Mouse (Mus musculus) erythroblast, embryonic 14.5 days (primary cell): ENCODE results near the gene Tmc7. TPM values are rescaled to one million over a fixed set of nuclear protein-coding genes. Genes with fewer than 3 reads are reported as not detected.

Experiments
- H3K27me3 ChIP-seq: 2 replicates; pipeline ENCODE4 v1.6.1; 2012; ENCODE audit warnings: inconsistent platforms; ENCODE audit not compliant: control insufficient read depth
- H3K36me3 ChIP-seq: 2 replicates; pipeline ENCODE4 v1.6.1; 2012; ENCODE audit warnings: mild to moderate bottlenecking, inconsistent platforms; ENCODE audit not compliant: control insufficient read depth
- H3K4me1 ChIP-seq: 2 replicates; pipeline ENCODE4 v1.6.1; 2012; ENCODE audit warnings: inconsistent platforms; ENCODE audit not compliant: control insufficient read depth
- H3K4me3 ChIP-seq: replicated peaks from 2 replicates; pipeline ENCODE3; 2012; ENCODE audit warnings: moderate library complexity, mild to moderate bottlenecking, inconsistent platforms
- H3K9me3 ChIP-seq: 2 replicates; pipeline ENCODE4 v1.6.1; 2012; ENCODE audit warnings: low read length, inconsistent platforms, mixed read lengths; ENCODE audit not compliant: control insufficient read depth
- GATA1 ChIP-seq: IDR thresholded peaks from 2 replicates; pipeline ENCODE4 v1.6.1; 2012; ENCODE audit warnings: low read length, inconsistent platforms, mixed read lengths
- TAL1 ChIP-seq: IDR thresholded peaks from 3 replicates; pipeline ENCODE4 v1.6.1; 2012; ENCODE audit warnings: low read length, inconsistent platforms, mixed read lengths
- polyA plus RNA-seq: library from polyadenylated mRNA; stranded (reverse); fragments of >175 nt; gene quantifications from 2 replicates; pipeline ENCODE4 v1.2.3, GENCODE M21; 2012

Gene Tmc7
- polyA plus RNA-seq, 1 experiment: not detected

DNA sequence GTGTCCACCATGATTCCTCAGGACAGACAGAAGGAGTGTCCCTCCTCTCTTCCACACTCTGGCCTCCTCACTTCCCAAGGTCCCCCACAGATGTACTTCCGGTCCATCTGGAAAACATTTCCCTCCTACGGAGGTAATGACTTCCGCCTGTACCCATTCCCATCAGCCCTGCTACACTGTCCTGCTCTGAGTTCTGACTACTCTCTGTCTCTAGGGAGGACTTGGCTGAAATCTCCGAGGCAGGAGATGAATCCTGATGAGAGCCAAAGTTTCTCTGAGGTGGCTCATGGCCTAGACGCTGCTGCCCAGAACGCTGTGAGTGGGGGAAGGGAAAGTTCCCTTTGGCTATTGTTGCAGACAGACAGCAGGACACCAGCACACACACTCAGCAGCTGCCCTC, 7.6 kb upstream of the Tmc7 start:
- TF ChIP-seq GATA1 (no peak), TAL1 (no peak)
- Histone ChIP-seq H3K4me3 (no peak overlapping the region), H3K36me3 (no peaks in the 10 kb centered on the region), H3K4me1 (peaks cover 3% of the 10 kb centered on the region), H3K27me3 (peaks cover 32% of the 10 kb centered on the region), H3K9me3 (no peaks in the 10 kb centered on the region)

DNA sequence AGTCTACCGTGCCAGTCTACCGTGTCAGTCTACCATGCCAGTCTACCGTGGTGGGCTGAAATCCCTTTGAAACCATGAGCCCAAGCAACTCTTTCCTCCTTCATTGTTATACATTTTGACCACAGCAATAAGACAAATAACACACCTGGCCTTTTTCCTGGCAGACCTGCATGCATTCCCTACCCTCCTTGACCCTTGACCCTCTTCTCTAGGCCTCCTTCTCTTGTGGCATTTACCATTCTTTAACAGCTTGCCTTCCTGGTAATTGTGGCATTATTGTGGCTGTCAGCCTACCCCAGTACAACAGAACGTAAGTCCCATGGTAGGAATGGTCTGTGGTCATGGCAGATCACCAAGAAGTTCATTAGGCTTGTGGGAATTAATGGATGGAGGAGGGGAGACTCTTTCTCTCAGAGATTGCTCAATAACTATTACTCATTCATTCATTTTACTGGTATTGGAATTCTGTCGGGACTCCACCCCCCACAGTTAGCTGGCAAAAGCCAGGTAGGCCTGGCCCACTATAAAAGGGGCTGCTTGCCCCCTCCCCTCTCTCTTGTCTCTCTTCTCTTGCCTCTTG, 6.3 kb upstream of the Tmc7 start:
- peaks cover 3% of the 10 kb centered on the region for H3K4me1 ChIP-seq
- no peaks in the 10 kb centered on the region; the same call in 1 of the 2 replicates for H3K9me3 ChIP-seq
- H3K27me3 ChIP-seq: peaks cover 22% of the 10 kb centered on the region
- H3K36me3 ChIP-seq: no peaks in the 10 kb centered on the region
- H3K4me3 ChIP-seq: no peak overlapping the region
- no peak for TF ChIP-seq GATA1
- TF ChIP-seq TAL1: no peak

DNA sequence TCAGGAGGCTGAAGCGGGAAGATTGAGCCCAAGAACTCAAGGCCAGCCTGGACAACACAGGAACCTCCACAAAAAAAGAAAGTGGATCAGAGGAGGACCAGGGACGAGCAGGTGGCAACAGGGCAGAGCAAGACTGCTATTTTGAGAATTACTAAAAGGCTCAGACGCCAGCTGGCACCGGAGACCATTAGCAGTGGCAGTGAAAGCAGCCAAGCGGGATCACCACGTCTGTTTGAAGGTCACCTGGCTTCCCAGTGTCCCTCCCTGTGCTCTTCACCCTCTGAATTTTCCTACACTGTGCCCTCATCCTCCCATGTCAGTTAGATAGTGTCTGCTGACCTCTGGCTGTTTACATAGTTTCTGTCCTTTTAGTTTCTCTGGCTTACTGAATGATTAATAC, 1.3 kb upstream of the Tmc7 start:
- TF ChIP-seq TAL1: no peak
- no peak for TF ChIP-seq GATA1
- peaks cover 1% of the 10 kb centered on the region; the same call in 1 of the 2 replicates for H3K9me3 ChIP-seq
- H3K4me3 ChIP-seq: no peak overlapping the region

DNA sequence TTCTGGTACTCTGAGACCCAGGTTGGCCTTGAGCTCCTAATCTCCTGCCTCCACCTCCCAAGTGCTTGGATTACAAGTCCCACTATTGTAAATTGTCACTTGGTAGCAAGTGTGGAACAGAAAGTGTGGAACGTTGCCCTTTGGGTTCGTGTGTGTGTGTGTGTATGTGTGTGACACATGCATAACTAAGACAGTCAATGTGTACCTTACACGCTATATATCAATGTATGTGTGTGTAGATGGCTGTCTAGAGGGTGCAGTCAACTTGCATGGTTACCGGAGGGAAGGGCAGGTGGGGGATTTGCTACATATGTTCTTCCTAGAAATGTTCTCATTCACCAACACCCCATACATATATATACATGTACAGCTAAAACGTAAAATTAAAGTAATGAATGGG, 390 bp upstream of the Tmc7 start:
- no peaks in the 10 kb centered on the region for H3K36me3 ChIP-seq
- H3K27me3 ChIP-seq: peaks cover 23% of the 10 kb centered on the region
- H3K4me1 ChIP-seq: peaks cover 8% of the 10 kb centered on the region
- H3K4me3 ChIP-seq: no peak overlapping the region
- H3K9me3 ChIP-seq: peaks cover 5% of the 10 kb centered on the region; the same call in 1 of the 2 replicates
- no peak for TF ChIP-seq TAL1
- TF ChIP-seq GATA1: no peak

More for the DNA sequence above, 1.3 kb upstream of the Tmc7 start:
- H3K27me3 ChIP-seq: peaks cover 23% of the 10 kb centered on the region
- no peaks in the 10 kb centered on the region for H3K36me3 ChIP-seq
- H3K4me1 ChIP-seq: peaks cover 8% of the 10 kb centered on the region

DNA sequence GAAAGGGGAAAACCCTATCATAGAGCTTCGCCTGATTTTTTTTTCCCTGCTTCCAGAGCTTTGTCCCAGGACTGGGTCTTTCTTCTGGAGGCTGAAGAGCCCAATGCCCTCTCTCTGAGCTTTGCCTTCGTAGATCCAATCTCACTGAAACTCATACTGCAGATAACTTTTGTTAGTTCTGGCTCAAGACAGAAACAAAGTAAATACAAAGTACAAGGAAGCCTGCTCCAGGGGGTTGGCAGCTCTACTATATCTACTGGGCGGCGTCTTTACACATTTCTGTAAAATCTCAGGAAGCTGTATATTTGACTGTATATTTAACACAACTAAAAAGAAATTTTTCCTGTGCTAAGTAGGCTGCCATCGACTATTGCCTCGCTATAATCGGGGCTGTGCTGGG, 715 bp downstream of the Tmc7 start:
- Histone ChIP-seq H3K4me1 (peaks cover 8% of the 10 kb centered on the region), H3K9me3 (peaks cover 5% of the 10 kb centered on the region; the same call in 1 of the 2 replicates), H3K27me3 (peaks cover 23% of the 10 kb centered on the region), H3K4me3 (no peak overlapping the region), H3K36me3 (no peaks in the 10 kb centered on the region)
- TF ChIP-seq GATA1 (no peak), TAL1 (no peak)

DNA sequence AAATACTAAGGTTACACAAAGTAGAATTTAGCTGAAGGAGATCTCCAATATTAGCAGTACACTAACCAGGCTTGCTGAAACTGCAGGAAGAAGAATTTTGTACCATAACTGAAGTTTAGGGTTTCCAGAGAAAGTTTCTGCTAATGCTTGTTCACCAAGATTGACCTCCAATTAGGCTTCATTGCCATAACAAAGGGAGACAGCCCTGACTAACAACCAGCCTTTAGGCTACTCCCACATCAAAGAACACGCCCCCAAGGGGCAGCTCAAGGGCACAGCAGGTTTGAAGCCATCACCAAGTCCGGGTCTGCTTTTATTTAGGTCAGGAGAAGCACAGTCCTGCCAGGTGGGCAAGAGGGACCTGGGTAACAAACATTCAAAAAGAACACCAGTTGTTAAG, 4.6 kb downstream of the Tmc7 start:
- TF ChIP-seq TAL1 (no peak), GATA1 (no peak)
- Histone ChIP-seq H3K9me3 (peaks cover 5% of the 10 kb centered on the region; the same call in 1 of the 2 replicates), H3K4me1 (peaks cover 8% of the 10 kb centered on the region), H3K36me3 (no peaks in the 10 kb centered on the region), H3K4me3 (no peak overlapping the region), H3K27me3 (peaks cover 15% of the 10 kb centered on the region)

DNA sequence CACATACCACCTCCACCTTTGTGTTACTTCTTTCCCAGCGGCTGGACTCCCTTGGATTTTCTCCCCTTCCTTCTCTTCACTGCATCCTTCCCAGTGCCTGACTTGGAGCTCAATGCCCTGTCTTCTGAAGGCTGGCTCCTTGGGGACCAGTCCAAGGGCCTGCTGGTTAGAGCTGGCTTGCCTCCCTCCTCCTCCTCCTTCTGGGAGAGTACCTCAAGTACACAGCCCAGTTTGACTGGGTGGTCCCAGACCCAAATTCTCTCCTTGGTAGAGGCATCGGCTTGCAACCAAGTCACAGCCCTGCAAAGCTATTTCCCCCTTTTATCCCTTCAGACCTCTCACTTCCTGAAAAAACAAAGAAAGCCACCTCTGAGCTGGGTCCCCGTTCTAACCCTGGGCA, 6.3 kb downstream of the Tmc7 start:
- H3K9me3 ChIP-seq: peaks cover 5% of the 10 kb centered on the region; the same call in 1 of the 2 replicates
- no peak for TF ChIP-seq TAL1
- H3K27me3 ChIP-seq: no peaks in the 10 kb centered on the region
- no peak overlapping the region for H3K4me3 ChIP-seq
- H3K36me3 ChIP-seq: no peaks in the 10 kb centered on the region
- no peaks in the 10 kb centered on the region for H3K4me1 ChIP-seq

DNA sequence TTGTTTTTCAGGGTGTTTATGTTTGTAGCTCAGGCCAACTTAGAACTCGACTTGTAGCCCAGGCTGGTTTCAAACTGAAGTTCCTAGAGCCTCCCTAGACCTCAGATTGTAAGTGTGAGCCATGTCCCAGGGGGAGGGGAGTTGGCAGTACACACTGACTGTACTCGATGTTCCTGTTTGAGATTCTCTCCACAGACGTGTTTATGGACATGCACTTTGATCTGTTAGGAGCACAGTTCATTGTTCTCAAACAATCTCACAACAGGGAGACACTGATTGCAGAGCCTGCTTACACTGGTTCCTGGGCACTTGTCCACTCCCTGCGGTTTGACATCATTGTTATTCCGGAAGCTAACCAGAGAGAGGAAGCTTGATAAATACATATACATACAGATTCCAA, 12.5 kb downstream of the Tmc7 start:
- Histone ChIP-seq H3K27me3 (no peaks in the 10 kb centered on the region), H3K9me3 (no peaks in the 10 kb centered on the region), H3K4me3 (no peak overlapping the region), H3K4me1 (no peaks in the 10 kb centered on the region), H3K36me3 (no peaks in the 10 kb centered on the region)
- no peak for TF ChIP-seq GATA1
- TF ChIP-seq TAL1: no peak

DNA sequence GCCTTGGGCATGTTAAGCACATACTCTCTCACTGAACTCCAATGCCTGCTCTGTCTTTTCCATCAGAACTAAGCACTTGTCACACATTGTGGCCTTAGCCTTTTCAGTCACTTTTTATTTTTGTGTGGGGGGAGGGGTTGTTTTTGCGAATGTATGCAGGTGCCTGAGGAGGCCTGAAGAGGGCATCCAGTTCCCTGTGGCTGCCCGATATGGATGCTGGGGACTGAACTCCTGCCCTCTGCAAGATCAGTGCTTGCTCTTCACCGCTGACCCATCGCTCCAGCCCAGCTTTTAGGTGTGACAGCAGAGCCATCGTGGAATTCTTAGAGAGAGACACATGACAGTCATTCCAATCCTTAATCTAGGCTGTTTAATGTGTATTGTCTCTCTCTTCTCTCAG, 13.2 kb downstream of the Tmc7 start:
- Histone ChIP-seq H3K36me3 (no peaks in the 10 kb centered on the region), H3K9me3 (no peaks in the 10 kb centered on the region), H3K4me1 (no peaks in the 10 kb centered on the region), H3K27me3 (no peaks in the 10 kb centered on the region), H3K4me3 (no peak overlapping the region)
- TF ChIP-seq TAL1 (no peak), GATA1 (no peak)

DNA sequence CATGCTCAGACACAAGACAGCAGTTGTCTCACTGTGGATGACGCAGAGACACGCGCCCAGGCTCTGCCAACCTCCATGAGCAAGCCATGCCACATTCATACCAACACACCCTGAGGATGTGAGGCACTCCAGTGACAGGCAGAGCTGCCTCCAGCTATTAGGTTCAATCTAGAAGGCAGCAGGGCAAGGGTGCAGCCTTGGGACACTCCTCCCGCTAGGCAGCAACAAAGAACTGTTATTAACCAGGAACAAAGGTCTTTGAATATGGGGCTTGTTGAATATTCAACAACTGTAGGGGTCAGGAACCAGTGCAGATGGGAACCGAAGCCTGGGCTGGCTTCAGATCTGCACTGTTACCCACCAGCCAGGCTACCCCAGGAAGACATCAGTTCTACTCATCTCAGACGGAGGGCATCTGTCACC, 15.4 kb downstream of the Tmc7 start:
- H3K4me3 ChIP-seq: no peak overlapping the region
- TF ChIP-seq GATA1: no peak
- TF ChIP-seq TAL1: no peak
- no peaks in the 10 kb centered on the region for H3K9me3 ChIP-seq
- no peaks in the 10 kb centered on the region for H3K4me1 ChIP-seq
- no peaks in the 10 kb centered on the region for H3K36me3 ChIP-seq
- no peaks in the 10 kb centered on the region for H3K27me3 ChIP-seq
